Mouse (Mus musculus) frontal cortex, postnatal 10 days (tissue): ENCODE data around the gene Ldlrad3.

ENCODE experiments used
- DNase-seq, 2 experiments: peaks; one replicate each; pipeline ENCODE4 v3.0.0; 2022; ENCODE audit warnings: low spot score in 2 of 2, mixed read lengths in 1 of 2

The Ldlrad3 gene

DNA sequence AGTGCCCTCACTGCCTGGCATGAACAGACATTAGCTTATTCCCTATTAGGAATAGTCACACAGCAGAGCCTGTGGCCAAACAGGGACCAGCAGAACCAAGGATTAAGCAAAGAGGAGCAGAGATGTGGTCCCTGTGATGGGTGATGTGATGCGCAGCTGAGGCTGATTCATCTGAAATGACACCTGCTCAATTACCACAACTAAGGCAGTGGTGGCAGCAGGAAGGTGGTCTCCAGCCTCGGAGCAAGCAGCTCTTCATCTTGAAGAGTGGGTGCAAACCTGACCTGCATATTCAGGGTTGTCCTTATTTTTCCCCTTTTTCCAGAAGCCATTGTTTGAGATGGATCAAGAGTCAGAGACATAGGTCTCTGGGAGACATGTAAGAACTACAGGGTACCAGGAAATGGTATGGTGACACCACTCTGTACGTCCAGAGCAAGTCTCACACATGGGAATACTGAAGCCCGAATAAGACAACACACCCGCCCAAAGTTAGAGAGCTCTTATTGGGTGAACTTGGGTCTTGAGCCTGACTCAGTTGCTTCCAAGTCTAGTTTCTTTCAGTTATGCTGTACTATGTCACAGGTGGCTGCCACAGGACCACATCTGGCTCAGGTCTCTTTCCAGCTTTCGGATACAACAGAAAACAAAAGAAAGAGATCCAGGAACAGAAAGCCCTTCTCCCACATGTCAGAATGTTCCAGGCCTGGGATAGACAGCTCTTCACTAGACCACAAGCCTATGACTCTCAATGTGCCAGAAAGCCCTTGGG lies 112.7 kb downstream of the Ldlrad3 start:
- no peak for DNase-seq

- DNase-seq: no peak
Observed at GRCm38 (mm10) chr2:102072859-102073258, 113.3 kb downstream of the Ldlrad3 start.

DNA sequence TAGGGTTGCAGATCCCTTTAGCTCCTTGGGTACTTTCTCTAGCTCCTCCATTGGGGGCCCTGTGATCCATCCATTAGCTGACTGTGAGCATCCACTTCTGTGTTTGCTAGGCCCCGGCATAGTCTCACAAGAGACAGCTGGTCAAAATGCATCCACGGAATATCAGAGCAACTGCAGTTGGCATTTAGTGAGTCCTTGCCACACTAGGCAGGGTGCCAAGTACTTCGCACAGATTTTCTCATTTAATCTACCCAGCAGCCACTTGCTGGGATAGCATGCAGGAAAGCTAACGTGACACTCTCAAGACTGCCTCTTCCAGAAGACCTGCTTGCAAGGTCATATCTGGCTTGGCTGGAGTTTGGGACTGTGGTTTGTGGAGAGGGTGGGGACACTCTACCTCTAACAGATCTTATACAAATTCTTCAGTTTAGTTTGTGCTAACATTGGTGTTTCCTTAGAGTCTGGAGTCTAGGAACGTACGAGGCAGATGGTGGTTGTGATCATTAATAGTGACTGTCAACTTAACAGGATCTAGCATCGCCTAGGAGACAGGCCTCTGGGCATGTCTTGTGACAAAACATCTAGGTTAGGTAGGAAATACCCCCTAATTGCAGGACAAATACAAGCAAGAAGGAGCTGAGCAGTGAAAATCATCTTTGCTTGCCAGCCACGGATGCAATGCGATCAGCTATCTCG lies 115.0 kb downstream of the Ldlrad3 start:
- DNase-seq: no peak

GRCm38 (mm10) chr2:102064826-102065441 lies 121.3 kb downstream of the Ldlrad3 start:
- no peak for DNase-seq

- DNase-seq: no peak
Observed at GRCm38 (mm10) chr2:102063906-102064505, 122.2 kb downstream of the Ldlrad3 start.

DNA sequence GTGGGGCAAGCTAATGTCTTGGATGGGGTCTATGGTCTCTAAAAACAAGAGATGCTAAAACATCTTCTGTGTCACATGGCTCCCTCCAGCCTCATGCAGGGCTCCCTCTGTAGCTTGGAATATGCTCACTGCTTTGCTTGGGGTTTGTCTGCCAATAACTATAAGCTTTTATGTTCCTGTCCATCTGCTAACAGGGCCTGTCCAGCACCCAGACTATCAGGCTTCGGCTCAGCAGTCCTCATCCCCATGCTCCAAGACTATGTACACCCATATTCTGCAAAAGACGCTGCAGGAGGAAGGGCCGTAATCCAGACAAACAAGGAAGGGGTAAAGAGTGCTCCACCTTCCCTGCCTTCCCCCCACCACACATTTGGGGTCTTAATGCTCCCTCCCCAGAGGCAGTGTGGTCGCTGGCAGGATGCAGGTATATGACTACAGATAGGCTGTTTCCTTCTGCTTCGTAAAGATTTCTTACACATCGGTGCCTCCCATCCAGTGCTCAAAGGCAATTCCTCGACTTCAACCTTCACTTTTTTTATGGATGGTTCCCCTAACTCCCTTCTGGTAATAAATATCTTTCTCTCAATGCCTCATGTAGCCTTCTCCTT lies 123.2 kb downstream of the Ldlrad3 start:
- DNase-seq: no peak

DNA sequence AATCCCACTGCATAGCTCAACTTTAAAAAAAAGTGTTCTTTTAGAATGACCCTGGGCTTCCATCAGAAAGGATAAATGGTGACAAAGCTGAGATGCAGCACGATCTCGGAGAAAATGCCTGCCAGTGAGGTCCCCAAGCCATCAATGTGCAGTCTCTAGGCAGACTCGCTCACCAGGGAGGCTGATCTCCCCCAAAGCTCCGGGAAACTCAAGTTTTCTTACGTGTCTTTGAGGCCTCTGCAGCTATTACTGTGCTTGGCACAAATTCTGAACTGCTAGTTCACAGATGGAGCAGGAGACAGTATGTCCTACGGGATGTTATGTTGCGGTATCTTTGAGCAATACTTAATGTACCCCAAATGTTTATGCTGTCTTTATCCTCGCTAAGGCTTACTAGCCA lies 124.3 kb downstream of the Ldlrad3 start:
- no peak for DNase-seq

DNA sequence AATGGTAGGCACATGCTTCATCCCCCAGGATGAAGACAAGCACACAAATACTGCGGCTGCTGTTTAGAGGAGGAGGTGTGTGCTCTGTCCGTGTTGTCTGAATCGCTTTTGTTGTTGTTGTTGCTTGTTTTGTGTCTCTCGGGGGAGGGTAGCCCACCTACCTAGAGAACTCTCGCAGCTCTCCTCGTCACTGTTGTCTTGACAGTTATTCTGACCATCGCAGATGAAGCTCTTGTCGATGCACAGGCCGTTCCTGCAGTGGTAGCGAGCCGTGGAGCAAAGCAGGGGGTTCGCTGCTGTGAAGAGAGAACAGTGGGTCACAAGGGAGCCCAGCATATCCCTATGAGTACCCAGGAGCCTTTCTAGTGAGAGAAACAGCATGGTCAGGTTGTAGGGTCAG lies 128.4 kb downstream of the Ldlrad3 start:
- no peak for DNase-seq

DNA sequence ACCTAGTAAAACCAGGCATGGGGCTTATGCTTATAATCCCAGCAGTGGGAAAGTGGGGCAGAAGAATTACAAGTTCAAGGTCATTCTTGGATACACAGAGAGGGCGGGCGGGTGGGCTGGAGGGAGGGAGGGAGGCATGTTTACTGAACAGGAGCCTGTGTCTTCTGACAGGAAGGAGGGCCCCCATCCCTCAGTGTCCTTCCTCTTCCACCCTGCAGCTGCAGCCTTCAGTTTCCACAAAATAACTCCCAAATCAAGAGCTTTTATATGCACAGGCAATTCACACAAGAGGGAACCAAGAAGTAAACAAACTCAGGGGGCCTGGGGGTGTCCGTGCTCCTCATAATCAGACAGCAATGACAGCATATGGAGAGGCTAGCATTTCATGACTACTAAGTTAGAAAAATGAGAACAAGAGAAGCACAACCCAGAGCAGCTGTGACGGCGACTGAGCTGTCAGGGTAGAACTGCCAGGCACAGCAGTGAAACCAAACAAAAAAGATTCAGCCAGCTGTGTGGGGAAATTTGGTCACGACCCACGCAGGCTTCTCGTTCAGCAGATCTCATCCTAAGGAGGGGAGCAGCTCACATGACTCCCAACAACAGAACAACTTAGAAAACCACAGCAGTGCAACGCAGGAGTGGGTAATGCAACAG lies 129.0 kb downstream of the Ldlrad3 start:
- peak in 1 of 2 experiments; percentile 45 for DNase-seq

- DNase-seq: no peak
Observed at GRCm38 (mm10) chr2:102056144-102056543, 130.0 kb downstream of the Ldlrad3 start.

DNA sequence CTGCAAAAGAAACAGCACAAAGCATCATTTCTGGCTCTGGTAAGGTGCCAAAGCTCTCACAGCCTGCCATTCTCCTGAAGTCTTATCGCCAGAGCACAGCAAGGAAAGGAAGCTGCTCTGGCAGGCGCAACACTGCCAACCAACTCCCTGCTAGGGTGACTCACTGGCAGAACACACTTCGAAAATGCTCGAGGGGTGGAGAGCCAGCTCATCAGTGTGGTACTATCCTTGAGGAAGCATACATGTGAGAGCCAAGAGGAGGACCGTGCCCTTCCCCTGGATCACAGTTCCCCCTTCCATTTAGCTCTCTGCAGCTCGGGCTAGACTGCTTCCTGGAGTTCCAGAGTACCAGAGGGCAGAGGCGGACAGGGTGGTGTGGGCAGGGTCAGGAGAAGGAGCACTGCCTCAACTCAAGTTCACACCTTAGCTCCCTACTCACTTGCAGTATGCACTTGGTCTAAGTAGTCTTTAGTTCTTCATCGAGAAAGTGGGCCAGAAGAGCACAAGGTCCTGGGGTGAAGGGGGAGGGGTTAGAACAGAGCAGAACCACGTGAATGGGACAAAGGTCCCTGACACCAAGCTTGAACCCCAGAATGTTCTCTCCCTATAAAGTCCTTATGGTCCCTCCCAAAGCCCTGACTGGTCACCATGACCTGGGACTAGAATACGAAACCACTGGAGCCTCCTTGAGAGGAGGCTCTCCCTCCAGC lies 133.1 kb downstream of the Ldlrad3 start:
- DNase-seq: peak; percentile 49 to 73

GRCm38 (mm10) chr2:102052353-102052752 lies 133.8 kb downstream of the Ldlrad3 start:
- no peak for DNase-seq

- no peak for DNase-seq
Observed at GRCm38 (mm10) chr2:102049866-102050550, 136.2 kb downstream of the Ldlrad3 start.

DNA sequence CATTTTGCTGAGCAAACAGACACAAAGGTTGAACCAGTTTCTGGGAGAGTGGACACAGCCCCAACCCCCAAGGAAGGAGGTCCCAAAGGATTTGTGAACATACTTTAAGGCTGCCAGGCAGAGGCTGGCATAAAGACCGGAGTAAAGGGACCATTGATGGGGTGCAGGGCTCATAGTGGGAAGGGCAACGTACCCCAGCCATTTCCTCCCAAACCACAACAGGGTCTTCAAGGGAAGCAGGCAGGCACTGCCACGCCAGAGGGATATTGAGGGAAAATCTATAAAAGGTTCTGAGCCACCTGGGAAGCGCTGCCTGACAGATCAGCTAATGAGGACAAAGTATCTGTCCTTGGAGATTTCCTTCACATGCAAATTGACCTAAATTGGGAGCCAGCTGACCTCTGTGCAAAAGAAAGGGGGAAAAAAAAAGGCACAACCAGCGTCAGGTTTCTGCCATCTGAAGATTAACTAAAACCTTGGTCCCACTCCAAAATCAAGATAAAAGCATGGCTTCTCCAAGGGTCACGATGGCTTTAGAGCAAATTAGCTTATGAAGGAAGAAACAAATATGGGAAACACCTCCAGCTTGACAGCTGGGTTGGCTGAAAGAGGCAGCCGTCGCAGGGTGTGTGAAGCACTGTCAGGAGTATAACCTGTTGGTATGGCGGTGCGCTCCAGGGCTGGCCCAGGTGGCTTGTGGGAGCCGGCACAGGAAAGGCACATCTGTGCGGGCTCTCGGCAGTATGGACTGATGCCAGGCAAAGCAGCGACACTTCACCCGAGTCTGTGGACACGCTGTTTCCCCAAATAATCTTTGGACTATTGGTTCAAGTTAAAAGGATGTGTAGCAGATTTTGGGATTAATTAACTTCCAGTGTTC lies 137.6 kb downstream of the Ldlrad3 start:
- no peak for DNase-seq

DNA sequence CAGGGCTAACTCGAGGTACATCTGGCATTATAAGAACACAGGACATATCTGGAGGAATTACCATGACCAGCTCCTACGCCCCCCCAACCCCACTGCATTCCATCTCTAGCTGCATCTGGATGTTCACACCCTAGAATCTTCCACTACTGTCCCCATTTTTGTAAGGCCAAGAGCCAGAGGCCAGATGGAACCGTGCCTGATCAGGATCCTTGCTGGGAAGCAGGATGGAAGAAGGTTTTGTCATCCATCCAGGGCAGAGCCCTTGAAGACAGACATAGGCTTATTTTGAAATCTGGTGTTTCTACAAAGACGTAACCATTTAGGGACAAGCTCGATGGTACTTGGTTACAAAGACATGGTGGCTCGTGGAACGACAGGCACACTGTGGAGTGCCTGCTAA lies 139.7 kb downstream of the Ldlrad3 start:
- DNase-seq: no peak

DNA sequence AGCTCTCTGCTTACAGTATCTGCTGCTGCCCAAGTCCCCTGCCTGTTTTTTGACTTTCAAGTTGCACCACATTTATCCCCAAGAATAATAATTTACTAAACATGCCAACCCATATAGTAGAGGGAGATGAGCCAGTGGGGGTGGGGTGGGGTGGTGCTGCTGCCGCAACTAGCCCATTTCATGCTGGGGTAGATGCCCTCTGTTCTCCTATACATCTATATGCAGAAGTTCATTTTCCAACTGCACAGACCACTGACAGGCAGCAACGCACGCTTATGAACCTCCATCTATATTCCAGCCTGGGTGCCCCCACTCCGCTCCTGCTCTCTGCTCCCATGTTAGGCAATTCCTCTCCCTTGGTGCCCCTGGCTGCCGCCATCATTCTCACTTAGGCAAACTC lies 145.7 kb downstream of the Ldlrad3 start:
- DNase-seq: no peak

GRCm38 (mm10) chr2:102040011-102040410 lies 146.2 kb downstream of the Ldlrad3 start:
- no peak for DNase-seq

- DNase-seq: no peak
Observed at GRCm38 (mm10) chr2:102038895-102039667, 147.1 kb downstream of the Ldlrad3 start.
